33 mouse cellular contexts compared by ENCODE assay signal in genomic region chr7:120817552-120817951, GRCm38 (mm10). TPM values are rescaled to one million over a fixed set of nuclear protein-coding genes. Genes with fewer than 3 reads are reported as not detected.
"Had no signal": no experiment of that assay in that cellular context is flagged by ENCODE, and none has a peak within 500 bp of the region (broad histone marks: within the 10 kb centered on the region; RNA-seq: fewer than 3 reads in every experiment).

No protein-coding gene starts in this region.

- ATAC-seq: hindbrain, postnatal 0 days had no signal

- H3K9ac ChIP-seq: heart, embryonic 13.5 days; heart, embryonic 15.5 days; hindbrain, embryonic 13.5 days; hindbrain, embryonic 15.5 days; kidney, embryonic 15.5 days; limb, embryonic 12.5 days had no signal

- H3K4me1 ChIP-seq: heart, embryonic 13.5 days; heart, embryonic 15.5 days; hindbrain, embryonic 13.5 days; kidney, embryonic 15.5 days; limb, embryonic 10.5 days; limb, embryonic 12.5 days had no signal

- DNase-seq: gastrocnemius, postnatal 14 days; gastrocnemius, postnatal 36 days; heart, adult 11 months; heart, adult 2 months; heart, postnatal 14 days; heart, postnatal 36 days; kidney, adult 11 months; kidney, adult 2 months; kidney, adult 9 months; kidney, postnatal 14 days; kidney, postnatal 36 days; layer of hippocampus, adult 9-11 months; layer of hippocampus, postnatal 36 days had no signal

- H3K9me3 ChIP-seq: heart, embryonic 13.5 days; heart, embryonic 15.5 days; hindbrain, embryonic 13.5 days; hindbrain, embryonic 15.5 days; kidney, embryonic 15.5 days; limb, embryonic 10.5 days; limb, embryonic 12.5 days had no signal

- H3K4me2 ChIP-seq: heart, embryonic 11.5 days; heart, embryonic 13.5 days; heart, embryonic 15.5 days; hindbrain, embryonic 13.5 days; hindbrain, embryonic 15.5 days; kidney, embryonic 15.5 days; limb, embryonic 12.5 days had no signal

- H3K27me3 ChIP-seq: heart, embryonic 15.5 days; kidney, embryonic 15.5 days; limb, embryonic 12.5 days had no signal

- H3K4me3 ChIP-seq: heart, adult 2 months; heart, embryonic 13.5 days; heart, embryonic 15.5 days; hindbrain, embryonic 13.5 days; hindbrain, embryonic 15.5 days; kidney, embryonic 15.5 days; limb, embryonic 10.5 days; limb, embryonic 12.5 days had no signal

- H3K36me3 ChIP-seq: heart, embryonic 13.5 days; heart, embryonic 15.5 days; hindbrain, embryonic 13.5 days; hindbrain, embryonic 15.5 days; kidney, embryonic 15.5 days; limb, embryonic 10.5 days; limb, embryonic 12.5 days had no signal

- H3K27ac ChIP-seq: heart, adult 2 months; heart, embryonic 13.5 days; heart, embryonic 15.5 days; hindbrain, embryonic 13.5 days; hindbrain, embryonic 15.5 days; hindbrain, postnatal 0 days; kidney, embryonic 15.5 days; kidney, postnatal 0 days; limb, embryonic 10.5 days; limb, embryonic 12.5 days had no signal

RNA-seq across cellular contexts. Expression of gene Gm5737, which starts 5.4 kb away (rescaled TPM):
- total RNA-seq: hematopoietic stem cell, adult 5-6 weeks; layer of hippocampus, postnatal 14 days; layer of hippocampus, postnatal 36 days; left cerebral cortex, adult 18-20 months; left cerebral cortex, postnatal 36 days; liver, adult 2 months had no signal
- polyA plus RNA-seq: heart, embryonic 11.5 days; heart, embryonic 13.5 days; heart, embryonic 15.5 days; heart, postnatal 0 days; hindbrain, embryonic 11.5 days; hindbrain, embryonic 13.5 days; intestine, embryonic 14.5 days; kidney, adult 2 months; kidney, embryonic 15.5 days; kidney, postnatal 0 days; large intestine, adult 2 months; limb, embryonic 10.5 days; limb, embryonic 12.5 days; limb, embryonic 14.5 days; liver, adult 2 months had no signal
